Mouse (Mus musculus) forebrain, postnatal 0 days (tissue): Measurements from ENCODE around the gene Sparcl1. TPM values are rescaled to one million over a fixed set of nuclear protein-coding genes. Genes with fewer than 3 reads are reported as not detected.
A peak's percentile ranks its signal among the peaks of the same experiment; 100 is the strongest.

Experiments
- ATAC-seq: fragments of 200-750 bp; cut with Nextera tagmentation; 2 replicates; pipeline ENCODE4 v1.8.0; 2017; ENCODE audit warnings: mild to moderate bottlenecking, moderate library complexity
- DNase-seq: peaks from one replicate; pipeline ENCODE4 v3.0.0-alpha.2; 2015
- H3K27ac ChIP-seq: fragments of 300-500 bp; sonication (generic); 2 replicates; pipeline ENCODE4 v1.5.1; 2014; ENCODE audit warnings: low read depth, mild to moderate bottlenecking, antibody characterized with exemption, low read length, moderate library complexity, mixed read lengths
- H3K27me3 ChIP-seq: fragments of 300-500 bp; sonication (generic); 2 replicates; pipeline ENCODE4 v1.6.1; 2014; ENCODE audit warnings: mild to moderate bottlenecking, low read length, mixed read lengths; ENCODE audit not compliant: insufficient read depth
- H3K36me3 ChIP-seq: fragments of 300-500 bp; sonication (generic); 2 replicates; pipeline ENCODE4 v1.6.1; 2014; ENCODE audit warnings: mild to moderate bottlenecking, moderate library complexity; ENCODE audit not compliant: insufficient read depth
- H3K4me1 ChIP-seq: fragments of 300-500 bp; sonication (generic); 2 replicates; pipeline ENCODE4 v1.6.1; 2014; ENCODE audit warnings: antibody characterized with exemption; ENCODE audit not compliant: insufficient read depth
- H3K4me2 ChIP-seq: fragments of 300-500 bp; sonication (generic); 2 replicates; pipeline ENCODE4 v1.6.1; 2014; ENCODE audit warnings: low read depth, mild to moderate bottlenecking, moderate library complexity
- H3K4me3 ChIP-seq: fragments of 300-500 bp; sonication (generic); 2 replicates; pipeline ENCODE4 v1.5.1; 2014; ENCODE audit warnings: low read depth, low read length, mixed read lengths
- H3K9ac ChIP-seq: fragments of 300-500 bp; sonication (generic); 2 replicates; pipeline ENCODE4 v1.6.1; 2014; ENCODE audit warnings: mild to moderate bottlenecking
- H3K9me3 ChIP-seq: fragments of 300-500 bp; sonication (generic); 2 replicates; pipeline ENCODE4 v1.6.1; 2016; ENCODE audit warnings: low read length
- CTCF ChIP-seq: sonication (generic); IDR thresholded peaks from 2 replicates; pipeline ENCODE4 v1.5.1; 2016; ENCODE audit warnings: antibody characterized with exemption, control low read depth, low read depth
- WGBS: fragments of 180-500 bp; shearing (Covaris S2); extraction: QIAGEN DNeasy Blood & Tissue Kit; methylation state at CpG from one replicate; pipeline ENCODE4 v1.1.7; 2014; 5-methylcytosine and 5-hydroxymethylcytosine counted together
- polyA plus RNA-seq: library from polyadenylated mRNA; unstranded; fragments of >200 nt; fragmentation: Nextera tagmentation; extraction: Ambion mirVana; gene quantifications from 2 replicates; pipeline ENCODE4 v1.2.1, GENCODE M21; 2015
- total RNA-seq: library from RNA; depleted of rRNA; stranded (reverse); fragments of >200 nt; gene quantifications from 2 replicates; pipeline ENCODE4 v1.2.3, GENCODE M21; 2014

The Sparcl1 gene
- total and polyA plus RNA-seq, 2 experiments from 2014 or later = 282 to 342 TPM

GRCm38 (mm10) chr5:104101678-104102531, 11.6 kb downstream of the Sparcl1 start:
- no peaks in the 10 kb centered on the region for H3K9me3 ChIP-seq
- 14% methylated on average over 10 of the region's 10 CpGs for WGBS
- 0 out of 2 replicates have a peak overlapping the region, but pooled peaks have one; percentile 35 for H3K27ac ChIP-seq
- no peaks in the 10 kb centered on the region for H3K4me1 ChIP-seq
- no peak overlapping the region for H3K9ac ChIP-seq
- no peak overlapping the region for H3K4me3 ChIP-seq
- no peaks in the 10 kb centered on the region for H3K36me3 ChIP-seq
- DNase-seq (peak; percentile 11), ATAC-seq (peak; percentile 48)
- no peaks in the 10 kb centered on the region for H3K27me3 ChIP-seq
- no peak overlapping the region for H3K4me2 ChIP-seq
- TF ChIP-seq CTCF = no peak

GRCm38 (mm10) chr5:104096078-104096938, 17.2 kb downstream of the Sparcl1 start:
- DNase-seq = no peak
- no peak overlapping the region for H3K4me3 ChIP-seq
- no peak overlapping the region for H3K4me2 ChIP-seq
- peaks cover 8% of the 10 kb centered on the region; the same call in 1 of the 2 replicates for H3K36me3 ChIP-seq
- H3K4me1 ChIP-seq = no peaks in the 10 kb centered on the region
- WGBS = 87% methylated on average over 16 of the region's 16 CpGs
- no peak overlapping the region for H3K27ac ChIP-seq
- ATAC-seq = no peak; the same call in 1 of the 2 replicates
- no peaks in the 10 kb centered on the region for H3K9me3 ChIP-seq
- H3K27me3 ChIP-seq = no peaks in the 10 kb centered on the region
- H3K9ac ChIP-seq = no peak overlapping the region
- TF ChIP-seq CTCF = no peak

GRCm38 (mm10) chr5:104095416-104096077, 18.0 kb downstream of the Sparcl1 start:
- Histone ChIP-seq H3K36me3 (peaks cover 13% of the 10 kb centered on the region; the same call in 1 of the 2 replicates), H3K4me3 (no peak overlapping the region), H3K27me3 (no peaks in the 10 kb centered on the region), H3K4me2 (no peak overlapping the region), H3K9me3 (no peaks in the 10 kb centered on the region), H3K4me1 (no peaks in the 10 kb centered on the region), H3K27ac (peak overlapping the region; percentile 36; the same call in 1 of the 2 replicates), H3K9ac (no peak overlapping the region)
- 86% methylated on average over 11 of the region's 11 CpGs for WGBS
- no peak for TF ChIP-seq CTCF
- ATAC-seq = no peak
- no peak for DNase-seq

- no peak overlapping the region for H3K4me2 ChIP-seq
- DNase-seq = no peak
- WGBS = 52% methylated on average over 2 of the region's 2 CpGs
- H3K27ac ChIP-seq = no peak overlapping the region
- no peak overlapping the region for H3K4me3 ChIP-seq
- H3K27me3 ChIP-seq = no peaks in the 10 kb centered on the region
- H3K9ac ChIP-seq = no peak overlapping the region
- no peaks in the 10 kb centered on the region for H3K9me3 ChIP-seq
- H3K4me1 ChIP-seq = no peaks in the 10 kb centered on the region
- peaks cover 30% of the 10 kb centered on the region for H3K36me3 ChIP-seq
- ATAC-seq = no peak
- no peak for TF ChIP-seq CTCF
Measured at GRCm38 (mm10) chr5:104089751-104090150, 23.8 kb downstream of the Sparcl1 start.

GRCm38 (mm10) chr5:104085366-104085765, 28.2 kb downstream of the Sparcl1 start:
- H3K4me2 ChIP-seq = no peak overlapping the region
- no peak overlapping the region for H3K27ac ChIP-seq
- no peak overlapping the region for H3K9ac ChIP-seq
- 56% methylated on average over 9 of the region's 9 CpGs for WGBS
- no peak for TF ChIP-seq CTCF
- H3K9me3 ChIP-seq = no peaks in the 10 kb centered on the region
- H3K4me1 ChIP-seq = no peaks in the 10 kb centered on the region
- H3K27me3 ChIP-seq = no peaks in the 10 kb centered on the region
- H3K4me3 ChIP-seq = no peak overlapping the region
- peaks cover 25% of the 10 kb centered on the region for H3K36me3 ChIP-seq
- ATAC-seq = no peak
- peak; percentile 57 for DNase-seq

- ATAC-seq (no peak), DNase-seq (no peak)
- H3K27me3 ChIP-seq = no peaks in the 10 kb centered on the region
- H3K9me3 ChIP-seq = no peaks in the 10 kb centered on the region
- no peak overlapping the region for H3K4me3 ChIP-seq
- no peak overlapping the region for H3K4me2 ChIP-seq
- no peak for TF ChIP-seq CTCF
- peaks cover 10% of the 10 kb centered on the region; the same call in 1 of the 2 replicates for H3K36me3 ChIP-seq
- H3K27ac ChIP-seq = no peak overlapping the region
- 92% methylated on average over 6 of the region's 6 CpGs for WGBS
- H3K4me1 ChIP-seq = no peaks in the 10 kb centered on the region
- H3K9ac ChIP-seq = no peak overlapping the region
Measured at GRCm38 (mm10) chr5:104080736-104081135, 32.8 kb downstream of the Sparcl1 start.
